Mouse (Mus musculus): ENCODE results near the gene Rusc2. TPM values are rescaled to one million over a fixed set of nuclear protein-coding genes. Genes with fewer than 3 reads are reported as not detected.

Gene Rusc2
- total RNA-seq, 2 experiments from 2014 or later: 135 TPM

DNA sequence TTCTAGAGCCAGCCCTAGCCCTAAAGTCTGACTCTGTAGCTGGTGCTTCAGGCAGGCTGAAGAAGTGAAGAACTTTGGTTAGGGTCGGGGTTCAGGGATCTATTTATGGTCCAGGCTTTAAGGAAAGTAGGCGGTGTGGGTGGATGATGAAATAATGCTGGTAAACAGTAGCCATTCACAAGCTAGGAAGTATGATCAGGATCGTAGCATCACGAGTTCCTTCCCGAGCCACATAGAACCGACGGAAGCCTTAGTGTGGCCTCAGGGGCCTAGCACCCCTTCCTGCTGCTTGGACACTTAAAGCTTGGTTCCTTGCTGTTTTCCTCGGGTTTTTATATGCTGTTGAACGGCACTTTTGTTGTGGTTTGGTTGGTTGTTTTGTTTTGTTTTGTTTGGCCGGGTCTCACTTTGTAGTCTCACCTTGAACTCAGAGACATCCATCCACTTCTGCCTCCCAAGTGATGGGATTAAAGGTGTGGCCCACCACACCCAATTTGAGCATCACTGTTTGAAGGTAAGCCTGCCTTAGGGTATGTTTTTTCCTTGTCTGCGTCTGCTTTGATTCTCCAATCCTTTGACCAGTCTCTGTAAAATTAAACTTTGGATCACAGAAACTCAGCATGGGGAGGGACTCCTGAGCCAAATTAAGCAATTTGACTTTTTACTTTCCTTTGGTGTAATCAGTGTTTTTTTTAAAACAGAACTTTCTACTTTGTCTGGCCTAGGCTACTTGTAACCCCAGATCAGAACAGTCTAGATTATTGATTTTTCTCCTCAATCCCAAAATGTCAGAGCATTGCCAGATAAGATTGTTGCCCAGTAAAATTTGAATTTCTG, 1.7 kb downstream of the Rusc2 start:
- intact Hi-C loops (cut with DNase I): loop anchor here (5.0 kb wide), 1 partner anchor 341 kb away; no protein-coding TSS in a partner anchor
- peak in 1 of 2 experiments; percentile 17 for DNase-seq (ENCODE audit: low spot score in 2 of 2)

DNA sequence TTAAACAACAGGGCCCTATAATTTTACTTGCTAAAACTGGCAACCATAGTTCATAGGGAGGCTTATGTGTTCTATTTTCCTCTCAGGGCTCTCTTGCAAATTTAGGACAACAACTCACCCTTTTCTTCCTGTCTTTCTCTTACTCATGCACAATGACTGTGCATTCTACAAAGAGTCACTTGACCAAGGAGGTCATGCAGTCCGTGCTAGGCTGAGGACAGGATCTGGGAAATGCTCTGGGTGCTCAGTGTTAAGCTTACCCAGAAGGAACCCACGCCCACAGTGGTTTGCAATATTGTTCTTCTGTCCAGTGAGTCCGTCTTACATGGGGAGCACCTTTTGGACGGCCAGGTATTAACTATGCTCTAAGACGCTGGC, 2.3 kb downstream of the Rusc2 start:
- no peak for DNase-seq (ENCODE audit: low spot score in 2 of 2)
- intact Hi-C loops (cut with DNase I): loop anchor here (5.0 kb wide), 1 partner anchor 342 kb away; no protein-coding TSS in a partner anchor

DNA sequence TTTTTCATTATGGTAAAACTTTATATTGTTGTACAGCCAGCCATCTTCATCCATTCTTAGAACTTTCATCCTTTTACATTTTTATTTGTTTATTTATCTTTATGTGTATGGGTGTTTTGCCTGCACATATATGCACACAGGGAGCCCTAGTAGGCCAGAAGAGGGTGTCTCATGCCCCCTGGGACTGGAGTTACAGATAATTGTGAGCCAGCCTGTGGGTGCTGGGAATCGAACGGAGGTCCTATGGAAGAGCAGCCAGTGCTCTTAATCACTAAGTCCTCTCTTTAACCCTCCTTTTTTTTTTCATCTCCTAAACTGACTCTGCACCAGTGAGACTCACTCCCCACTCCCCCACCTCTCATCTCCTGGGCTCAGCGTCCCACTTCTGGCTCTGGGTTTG, 2.8 kb downstream of the Rusc2 start:
- intact Hi-C loops (cut with DNase I): loop anchor here (5.0 kb wide), 1 partner anchor 342 kb away; no protein-coding TSS in a partner anchor
- DNase-seq (ENCODE audit: low spot score in 2 of 2): no peak

DNA sequence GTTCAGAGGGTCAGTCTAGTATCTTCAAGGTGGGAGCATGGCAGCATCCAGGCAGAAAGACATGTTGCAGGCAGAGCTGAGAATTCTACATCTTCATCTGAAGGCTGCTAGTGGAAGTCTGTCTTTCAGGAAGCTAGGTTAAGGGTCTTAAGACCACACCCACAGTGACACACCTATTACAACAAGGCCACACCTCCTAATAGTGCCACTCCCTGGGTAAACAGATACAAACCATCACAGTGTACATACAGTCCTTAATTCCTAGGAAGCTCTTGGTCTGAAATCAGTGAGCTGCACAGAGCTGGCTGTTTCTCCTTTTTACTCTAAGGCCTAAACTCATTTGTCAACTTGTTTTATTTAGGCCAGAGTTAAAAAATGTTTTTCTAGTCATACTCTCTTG, 5.2 kb downstream of the Rusc2 start:
- intact Hi-C loops (cut with DNase I): no loop called here
- DNase-seq (ENCODE audit: low spot score in 2 of 2): no peak

DNA sequence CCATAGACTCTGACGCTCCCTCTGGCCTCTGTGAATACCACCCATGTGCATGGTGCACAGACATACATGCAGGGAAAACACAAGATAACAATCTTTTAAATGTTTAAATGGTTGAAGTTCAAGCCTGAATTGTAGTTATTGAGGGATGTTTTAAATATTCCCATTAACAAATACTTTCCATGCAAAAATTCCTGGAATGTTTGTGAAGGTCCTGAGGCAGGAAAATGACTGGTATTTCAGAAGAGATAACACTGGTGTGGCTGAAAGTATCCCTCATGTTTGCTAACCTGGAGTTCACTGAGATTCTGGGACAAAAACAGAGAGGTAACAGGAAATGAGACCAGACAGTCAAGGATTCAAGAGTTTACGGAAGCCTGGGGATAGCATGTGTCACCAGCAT, 7.6 kb downstream of the Rusc2 start:
- no peak for DNase-seq (ENCODE audit: low spot score in 2 of 2)
- intact Hi-C loops (cut with DNase I): no loop called here

DNA sequence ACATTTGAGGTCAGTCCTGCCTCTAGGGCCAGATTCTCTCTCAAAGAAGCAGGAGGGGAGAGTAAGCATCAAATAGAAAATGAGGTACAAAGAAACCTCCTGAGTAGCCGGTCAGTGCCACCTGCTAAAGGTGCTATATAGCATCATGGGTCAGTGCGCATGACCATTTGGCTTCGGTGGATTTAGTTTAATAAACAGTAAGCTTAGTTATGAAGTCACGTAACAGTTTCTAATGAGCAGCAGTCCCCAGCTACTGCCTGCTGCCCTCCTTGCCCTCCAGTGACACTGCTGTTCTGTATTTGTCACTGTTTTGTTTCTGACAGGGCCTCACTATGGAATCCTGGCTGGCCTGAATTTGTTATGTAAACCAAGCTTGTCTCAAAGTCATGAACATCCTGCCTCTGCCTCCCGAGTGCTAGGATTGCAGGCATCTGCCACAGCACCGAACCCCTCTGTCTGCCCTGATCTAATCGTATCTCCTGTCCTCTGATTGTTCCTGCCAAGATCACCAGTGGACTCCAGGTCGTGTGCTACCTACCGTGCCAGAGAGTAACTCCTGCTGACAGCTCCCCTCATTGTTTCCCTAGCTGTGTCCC, 8.2 kb downstream of the Rusc2 start:
- DNase-seq (ENCODE audit: low spot score in 2 of 2): no peak
- intact Hi-C loops (cut with DNase I): no loop called here

DNA sequence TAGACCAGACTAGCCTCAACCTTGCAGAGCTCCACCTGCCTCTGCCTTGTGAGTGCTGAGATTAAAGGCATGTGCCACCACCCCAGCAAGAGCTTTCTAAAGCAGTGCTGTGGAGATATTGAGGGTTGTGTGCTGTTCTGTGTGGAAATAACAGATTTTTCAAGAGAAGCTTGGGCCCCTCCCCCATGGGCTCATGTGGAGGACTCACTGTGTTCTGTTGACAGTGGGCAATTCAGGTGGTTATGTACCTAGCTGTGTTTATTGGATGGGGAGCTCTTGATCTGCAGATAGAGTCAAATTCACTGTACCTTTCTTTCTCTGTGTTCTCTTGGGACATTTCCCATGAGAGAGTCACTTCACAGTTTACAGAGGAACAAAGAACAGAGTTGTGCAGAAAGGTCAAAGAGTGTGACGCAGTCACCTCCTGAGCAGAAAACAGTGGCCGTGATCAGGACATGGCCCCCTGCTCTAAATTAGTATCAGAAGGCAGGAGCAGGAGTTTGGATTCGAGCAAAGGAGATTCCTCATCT, 9.8 kb downstream of the Rusc2 start:
- intact Hi-C loops (cut with DNase I): no loop called here
- DNase-seq (ENCODE audit: low spot score in 2 of 2): no peak

DNA sequence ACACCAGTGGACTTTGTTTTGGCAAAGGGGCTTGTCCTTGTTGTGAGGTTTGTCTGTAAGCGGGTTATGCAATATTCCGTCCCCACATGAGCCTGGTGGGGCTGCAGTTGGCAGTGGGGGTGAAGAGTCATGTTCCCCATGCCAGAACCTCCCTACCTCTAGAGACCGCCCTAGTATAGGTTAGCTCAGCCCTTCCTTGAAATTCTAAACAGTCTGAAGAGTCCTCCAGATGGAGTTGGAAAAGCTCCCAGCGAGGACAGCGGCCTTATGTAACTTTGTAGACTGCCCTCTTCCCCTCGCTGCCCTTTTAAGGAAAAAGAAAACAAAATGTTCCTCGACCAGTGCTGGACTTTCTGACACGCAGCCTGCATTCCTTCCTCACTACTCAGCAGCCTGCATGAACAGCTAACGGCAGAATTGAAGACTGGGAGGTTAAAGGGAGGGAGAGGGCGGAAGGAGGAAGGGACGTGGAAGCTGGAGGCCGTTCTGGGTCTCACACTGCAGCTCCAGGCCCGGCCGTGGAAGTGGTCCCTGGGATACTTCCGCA, 12.6 kb downstream of the Rusc2 start:
- intact Hi-C loops (cut with DNase I): no loop called here
- DNase-seq (ENCODE audit: low spot score in 2 of 2): no peak

DNA sequence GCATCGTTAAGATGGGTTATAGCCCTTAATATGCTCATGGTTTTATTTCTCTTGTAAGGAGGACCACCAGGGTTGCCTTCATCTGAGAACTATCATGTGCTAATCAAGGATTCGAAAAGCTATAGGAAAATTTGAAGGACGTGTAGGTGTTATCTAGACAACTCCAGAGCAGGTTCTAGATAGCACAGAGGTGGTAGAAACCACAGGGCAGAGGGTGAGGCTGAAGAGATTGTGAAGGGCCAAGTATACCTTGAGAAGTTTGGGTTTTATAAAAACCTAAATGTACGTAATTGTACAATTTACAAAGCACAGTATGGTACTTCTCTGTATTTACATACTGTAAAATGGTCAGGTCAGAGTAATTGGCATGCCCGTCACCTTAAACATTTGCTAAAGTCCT, 13.4 kb downstream of the Rusc2 start:
- intact Hi-C loops (cut with DNase I): no loop called here
- DNase-seq (ENCODE audit: low spot score in 2 of 2): no peak

DNA sequence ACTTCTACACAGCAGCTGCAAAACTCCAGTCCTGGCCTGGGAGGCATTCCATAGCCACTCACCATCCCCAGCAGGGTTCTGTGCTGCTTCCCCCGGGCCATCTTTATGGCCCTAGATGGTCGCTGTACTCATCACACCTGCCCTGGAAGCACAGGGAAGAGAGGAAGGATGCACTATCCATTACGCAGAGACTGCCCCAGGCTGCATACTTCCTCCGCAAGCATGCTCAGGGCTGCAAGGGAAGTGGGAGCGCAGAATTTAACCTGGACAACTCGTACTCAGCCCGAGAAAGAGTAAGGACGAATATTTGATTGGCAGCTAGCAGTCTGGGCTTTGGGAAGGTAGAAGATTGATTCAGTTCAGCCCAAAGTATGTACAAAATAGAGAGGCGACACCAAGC, 14.1 kb downstream of the Rusc2 start:
- no peak for DNase-seq (ENCODE audit: low spot score in 2 of 2)
- intact Hi-C loops (cut with DNase I): no loop called here

DNA sequence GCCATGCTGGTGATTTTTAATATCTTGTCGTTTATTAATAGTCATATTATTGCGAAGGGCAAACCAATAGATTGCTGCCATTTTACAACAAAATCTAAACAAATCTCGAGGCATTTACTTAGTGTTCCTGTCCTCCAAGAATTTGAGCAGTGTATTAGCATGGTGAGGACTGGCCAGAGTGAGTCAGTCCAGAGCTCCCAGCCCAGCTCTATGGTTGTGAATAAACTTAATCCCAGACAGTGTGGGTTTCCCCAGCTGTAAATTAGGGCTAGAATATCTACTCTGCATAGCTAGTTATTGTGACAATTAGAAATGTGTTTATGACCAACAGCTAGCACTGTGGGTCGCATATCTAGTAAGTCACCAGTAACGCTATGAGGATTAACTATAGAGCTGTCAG, 14.6 kb downstream of the Rusc2 start:
- intact Hi-C loops (cut with DNase I): no loop called here

DNA sequence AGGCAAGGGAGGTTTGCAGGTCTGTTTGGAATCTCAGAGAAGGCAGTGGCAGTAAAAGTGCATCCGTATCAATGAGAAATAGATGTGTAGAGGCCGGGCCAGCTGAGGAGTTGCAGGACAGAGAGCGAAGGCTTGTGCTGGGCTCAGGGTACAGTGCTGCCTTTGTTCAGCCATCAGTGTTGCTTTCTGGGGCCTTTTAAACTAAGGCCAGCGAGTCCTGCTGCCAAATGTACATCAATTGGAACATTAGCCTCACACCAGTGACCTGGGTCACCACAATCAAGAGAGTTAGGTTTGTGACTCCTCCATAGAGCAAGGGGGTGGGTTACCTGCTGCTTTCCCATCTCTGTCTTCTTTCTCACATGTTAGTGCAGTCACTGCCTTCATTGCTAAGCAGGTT, 16.2 kb downstream of the Rusc2 start:
- intact Hi-C loops (cut with DNase I): no loop called here
- DNase-seq (ENCODE audit: low spot score in 2 of 2): no peak

More for the DNA sequence above, 14.6 kb downstream of the Rusc2 start:
- no peak for DNase-seq (ENCODE audit: low spot score in 2 of 2)

DNA sequence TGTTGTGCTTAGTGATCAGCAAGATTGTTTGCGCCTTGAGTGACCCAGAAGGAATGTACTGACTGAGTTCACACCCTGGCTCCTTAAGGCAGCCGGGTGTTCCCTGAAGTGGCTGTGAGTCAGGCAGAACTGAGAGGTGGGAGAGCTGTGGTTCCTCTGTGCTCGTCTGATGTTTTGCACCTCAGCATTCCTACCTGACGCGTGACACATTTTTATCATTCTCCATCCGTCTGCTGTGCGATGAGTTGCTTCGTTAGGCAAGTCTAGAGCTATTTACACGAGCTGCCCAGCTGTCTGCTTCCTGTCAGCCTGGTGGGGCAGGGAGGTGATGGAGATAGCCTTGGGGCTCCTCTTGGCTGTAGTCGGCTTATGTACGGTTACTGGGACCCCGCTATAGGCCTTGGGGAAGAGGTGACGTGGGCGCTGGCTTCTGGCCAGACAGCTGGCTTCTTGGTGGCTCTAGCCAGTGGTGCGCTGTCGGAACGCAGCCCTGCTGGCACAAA, 17.1 kb downstream of the Rusc2 start:
- intact Hi-C loops (cut with DNase I): no loop called here
- no peak for DNase-seq (ENCODE audit: low spot score in 2 of 2)

DNA sequence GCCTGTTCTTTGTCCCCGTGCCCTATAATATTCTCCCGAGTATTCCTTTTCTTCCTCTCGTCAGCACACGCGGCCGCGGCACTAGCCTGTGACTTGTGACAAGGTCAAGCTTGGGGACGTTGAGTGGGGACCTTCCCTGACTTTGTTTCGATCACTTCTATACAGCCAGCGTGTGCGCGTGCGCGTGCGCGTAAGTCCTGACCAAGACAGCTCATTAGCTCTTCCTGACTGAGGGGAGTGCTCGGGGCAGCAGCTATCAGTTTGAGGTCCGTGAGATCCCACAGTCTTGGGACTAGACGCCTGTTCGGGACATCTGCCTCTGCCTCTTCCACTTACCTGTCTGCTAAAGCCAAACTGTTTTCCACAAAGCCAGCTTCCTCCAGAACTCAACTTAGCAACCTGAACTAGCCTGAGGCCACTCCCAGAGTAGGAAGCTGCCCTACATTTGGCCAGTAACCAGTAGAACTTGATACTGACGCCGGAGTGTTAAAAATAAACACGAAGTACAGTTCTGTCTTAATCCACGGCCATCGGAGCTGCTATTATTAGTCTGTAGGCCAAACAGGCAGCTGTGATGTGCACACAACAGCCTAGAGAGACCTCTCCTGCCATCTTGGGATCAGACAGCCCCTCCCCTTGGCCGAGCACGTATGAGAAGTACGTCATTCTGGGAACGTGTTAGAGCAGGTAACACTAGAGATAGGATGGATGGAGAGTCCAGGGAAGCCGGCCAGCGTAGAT, 17.8 kb downstream of the Rusc2 start:
- intact Hi-C loops (cut with DNase I): no loop called here
- DNase-seq (ENCODE audit: low spot score in 2 of 2): no peak

DNA sequence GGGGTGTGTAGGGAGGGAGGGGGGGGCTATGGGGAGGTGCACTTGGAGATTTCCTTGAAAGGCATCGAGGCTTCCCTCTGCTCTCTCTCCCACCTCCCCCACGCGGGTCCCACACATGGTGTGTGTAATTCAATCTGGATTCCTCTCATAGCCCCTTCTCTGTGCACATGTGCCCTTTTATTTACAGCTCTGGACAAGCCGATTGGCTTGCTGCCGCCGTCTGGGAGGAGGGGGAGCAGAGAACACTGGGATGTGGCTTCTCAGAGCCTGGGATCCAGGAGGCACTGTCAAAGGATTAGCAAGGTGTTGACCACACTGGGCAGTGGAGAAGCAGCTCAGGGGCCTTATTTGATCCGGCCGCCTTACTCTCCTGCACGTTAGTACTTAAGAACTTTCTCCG, 19.2 kb downstream of the Rusc2 start:
- no peak for DNase-seq (ENCODE audit: low spot score in 2 of 2)
- intact Hi-C loops (cut with DNase I): no loop called here

DNA sequence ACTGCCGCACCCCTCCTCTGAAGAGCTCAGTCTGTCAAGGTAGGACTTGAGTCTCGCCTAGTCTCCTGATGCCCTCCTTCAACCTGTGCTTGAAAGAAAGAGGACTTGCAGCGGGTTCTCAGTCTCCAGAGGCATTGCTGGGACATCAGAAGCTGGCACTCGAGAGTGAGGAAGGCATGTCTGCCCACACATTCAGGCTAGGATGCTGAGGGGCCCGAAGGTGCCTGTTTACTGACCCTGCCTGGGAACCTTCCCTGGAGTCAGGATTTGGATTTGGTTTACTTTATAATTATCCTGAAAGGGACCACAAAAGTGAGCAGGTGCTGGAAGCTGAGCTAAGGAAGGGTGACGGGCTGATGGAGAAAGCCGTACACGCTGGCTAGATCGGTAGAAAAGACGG, 19.7 kb downstream of the Rusc2 start:
- intact Hi-C loops (cut with DNase I): no loop called here
- DNase-seq (ENCODE audit: low spot score in 2 of 2): no peak

DNA sequence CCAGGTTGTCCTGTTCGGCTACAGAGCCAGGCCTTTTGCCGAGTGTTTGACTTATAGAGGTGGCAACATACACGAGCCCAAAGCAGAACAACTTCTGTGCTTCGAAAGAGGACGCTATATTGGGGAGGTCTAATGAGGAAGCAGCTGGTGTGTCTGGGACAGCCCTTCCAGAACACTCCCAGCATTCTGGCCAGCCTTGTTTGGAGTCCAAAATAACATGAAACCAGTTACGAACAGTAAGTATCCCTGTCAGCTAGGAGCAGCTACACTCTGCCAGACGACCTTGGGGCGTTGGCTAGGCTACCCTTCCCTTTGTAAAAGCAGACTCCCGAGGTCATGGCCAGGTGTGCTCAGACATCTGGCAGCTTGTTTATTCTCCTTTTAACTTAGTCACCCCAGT, 20.4 kb downstream of the Rusc2 start:
- DNase-seq (ENCODE audit: low spot score in 2 of 2): no peak
- intact Hi-C loops (cut with DNase I): no loop called here

DNA sequence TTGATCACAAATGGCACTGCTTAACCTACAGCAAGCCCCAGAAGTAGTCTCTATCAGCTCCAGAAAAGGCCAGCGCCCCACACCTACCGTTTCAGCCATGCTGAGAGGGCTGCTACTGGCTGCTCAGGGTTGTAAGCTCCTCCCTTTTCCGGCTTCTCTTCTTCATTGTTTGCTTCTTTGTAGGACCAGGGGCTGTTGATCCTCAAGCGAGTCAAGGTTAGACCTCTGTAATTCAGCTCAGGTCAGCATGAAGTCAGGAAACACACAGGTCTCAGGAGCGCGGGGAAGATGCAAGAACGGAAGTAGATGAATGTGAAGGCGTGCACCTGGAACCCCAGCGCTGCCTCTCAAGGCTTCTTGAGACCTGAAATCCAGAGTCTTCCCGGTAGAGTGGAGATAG, 22.9 kb downstream of the Rusc2 start:
- intact Hi-C loops (cut with DNase I): loop anchor here (5.0 kb wide), 1 partner anchor 137 kb away; the partner anchor contains the start of gene Atp8b5
- DNase-seq (ENCODE audit: low spot score in 2 of 2): no peak

DNA sequence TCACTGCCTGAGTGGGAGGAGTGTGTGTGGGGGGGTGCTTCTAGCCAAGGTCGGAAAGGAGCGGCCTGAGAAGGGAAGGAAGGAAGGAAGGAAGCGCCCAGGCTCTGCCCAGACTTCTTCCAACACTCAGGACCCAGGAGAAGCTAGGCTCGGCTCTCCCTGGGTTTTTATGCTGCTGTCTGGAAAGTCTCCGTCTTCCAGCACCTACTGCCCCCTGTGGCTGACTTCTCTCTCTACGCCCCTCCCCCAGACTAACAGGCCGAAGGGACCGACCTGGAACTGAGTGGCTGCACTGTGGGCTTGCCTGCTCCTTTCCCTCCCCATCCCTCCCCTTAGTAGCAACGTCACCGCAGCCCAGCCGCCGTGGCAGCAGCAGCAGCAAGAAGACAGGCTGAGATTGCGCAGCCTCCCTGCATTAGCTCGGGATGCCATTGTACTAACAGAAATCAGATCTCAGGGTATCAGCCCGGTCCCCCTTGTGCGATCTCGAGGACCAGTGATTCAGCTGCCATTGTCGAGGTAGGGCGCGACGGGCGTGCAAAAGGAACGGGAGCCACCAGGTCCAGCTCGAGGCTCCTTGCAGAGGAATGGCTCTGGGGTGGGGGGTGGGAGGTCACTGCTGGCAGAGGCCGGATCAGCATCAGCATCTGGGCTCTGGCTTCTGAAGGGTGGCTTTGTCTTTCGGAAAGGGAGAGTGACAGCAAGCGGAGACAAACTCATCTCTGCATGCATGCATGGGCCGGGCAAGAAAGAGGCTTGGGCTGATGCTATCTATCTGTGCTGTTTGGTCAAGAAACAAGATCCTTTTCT, 24.6 kb downstream of the Rusc2 start:
- DNase-seq (ENCODE audit: low spot score in 2 of 2): peak; percentile 64 to 77

More for the DNA sequence above, 24.6 kb downstream of the Rusc2 start:
- intact Hi-C loops (cut with DNase I): loop anchor here (5.0 kb wide), 1 partner anchor 139 kb away; the partner anchor contains the start of gene Atp8b5

Measured in left cerebral cortex, postnatal 36 days (tissue).